Mouse (Mus musculus): ENCODE measurements around the gene Ehd1. TPM values are rescaled to one million over a fixed set of nuclear protein-coding genes. Genes with fewer than 3 reads are reported as not detected.
A peak's percentile ranks its signal among the peaks of the same experiment; 100 is the strongest.

Gene Ehd1
- total RNA-seq, 2 experiments from 2014 or later: 97.8 to 114 TPM

GRCm38 (mm10) chr19:6336920-6337319, 60.4 kb downstream of the Ehd1 start:
- DNase-seq: no peak

GRCm38 (mm10) chr19:6338171-6338570, 61.6 kb downstream of the Ehd1 start:
- no peak for DNase-seq

- no peak for DNase-seq
Observed at GRCm38 (mm10) chr19:6338716-6339115, 62.2 kb downstream of the Ehd1 start.

- no peak for DNase-seq
Observed at GRCm38 (mm10) chr19:6339191-6339590, 62.7 kb downstream of the Ehd1 start.

GRCm38 (mm10) chr19:6339890-6340504, 63.5 kb downstream of the Ehd1 start:
- DNase-seq: peak; percentile 55

- peak; percentile 89 for DNase-seq
Observed at GRCm38 (mm10) chr19:6340524-6341452, 64.3 kb downstream of the Ehd1 start, which contains the start of gene Map4k2. Gene Map4k2, plus strand, starts transcription at chr19:6341135.

GRCm38 (mm10) chr19:6341453-6342077, 65.0 kb downstream of the Ehd1 start:
- DNase-seq: no peak

GRCm38 (mm10) chr19:6342276-6342933, 65.9 kb downstream of the Ehd1 start:
- no peak for DNase-seq

GRCm38 (mm10) chr19:6343066-6343925, 66.8 kb downstream of the Ehd1 start:
- no peak for DNase-seq

- no peak for DNase-seq
Observed at GRCm38 (mm10) chr19:6343996-6344395, 67.5 kb downstream of the Ehd1 start.

GRCm38 (mm10) chr19:6346023-6346422, 69.5 kb downstream of the Ehd1 start:
- DNase-seq: no peak

GRCm38 (mm10) chr19:6346661-6347060, 70.1 kb downstream of the Ehd1 start:
- DNase-seq: no peak

- DNase-seq: no peak
Observed at GRCm38 (mm10) chr19:6347615-6348014, 71.1 kb downstream of the Ehd1 start.

- no peak for DNase-seq
Observed at GRCm38 (mm10) chr19:6348717-6349116, 72.2 kb downstream of the Ehd1 start.

GRCm38 (mm10) chr19:6349215-6349983, 72.9 kb downstream of the Ehd1 start:
- DNase-seq: peak; percentile 53

Small RNA genes within 50 kb of the gene (microRNA-seq; reads per million reads assigned to microRNA genes)
- gene Mir192 (18.6 to 23.8 reads per million in 2 experiments), gene Mir194-2 (20.0 to 43.2 reads per million in 2 experiments), gene Mir6989 (1.4 to 2.1 reads per million in 2 experiments)

Other genes with a start within 250 kb of the Ehd1 start
- 10 to 100 TPM; 16.2 to 16.4 TPM for gene Syvn1, start 230.1 kb upstream of the Ehd1 start, total RNA-seq (2021)
- 10 to 100 TPM; 37.8 to 41.7 TPM for gene Mrpl49, start 218.9 kb upstream of the Ehd1 start, total RNA-seq (2021)
- 100 to 1,000 TPM; 802 to 870 TPM for gene Fau, start 218.9 kb upstream of the Ehd1 start, total RNA-seq (2021)
- gene Znhit2, start 215.5 kb upstream of the Ehd1 start, total RNA-seq (2021): 10 to 100 TPM; 16.2 to 16.7 TPM
- 1 to 10 TPM; 5.0 to 5.9 TPM for gene Tm7sf2, start 208.4 kb upstream of the Ehd1 start, total RNA-seq (2021)
- gene Vps51, start 199.5 kb upstream of the Ehd1 start, total RNA-seq (2021): 10 to 100 TPM; 38.0 to 40.0 TPM
- not detected for gene Tmem262, start 196.7 kb upstream of the Ehd1 start, total RNA-seq (2021)
- gene Gm28374, start 194.5 kb upstream of the Ehd1 start, total RNA-seq (2021): under 1 TPM in 1 of 2 experiments, not detected in 1; 0.41 TPM
- 10 to 100 TPM; 25.8 to 28.3 TPM for gene Zfpl1, start 191.8 kb upstream of the Ehd1 start, total RNA-seq (2021)
- gene Cdca5, start 191.7 kb upstream of the Ehd1 start, total RNA-seq (2021): 10 to 100 TPM; 12.8 to 14.8 TPM
- under 1 TPM; 0.60 to 0.68 TPM for gene AC131692.1, start 182.3 kb upstream of the Ehd1 start, total RNA-seq (2021)
- gene Naaladl1, start 170.9 kb upstream of the Ehd1 start, total RNA-seq (2021): under 1 TPM; 0.50 to 0.52 TPM
- gene Sac3d1, start 158.1 kb upstream of the Ehd1 start, total RNA-seq (2021): 10 to 100 TPM; 17.4 to 17.6 TPM
- gene Snx15, start 148.4 kb upstream of the Ehd1 start, total RNA-seq (2021): 10 to 100 TPM; 13.4 to 13.7 TPM
- under 1 TPM; 0.21 to 0.38 TPM for gene Batf2, start 135.7 kb upstream of the Ehd1 start, total RNA-seq (2021)
- 10 to 100 TPM; 62.3 to 62.8 TPM for gene Arl2, start 135.2 kb upstream of the Ehd1 start, total RNA-seq (2021)
- gene Majin, start 92.3 kb upstream of the Ehd1 start, total RNA-seq (2021): not detected
- gene Gpha2, start 50.3 kb upstream of the Ehd1 start, total RNA-seq (2021): not detected
- gene Ppp2r5b, start 40.9 kb upstream of the Ehd1 start, total RNA-seq (2021): 10 to 100 TPM; 30.1 to 30.2 TPM
- gene Atg2a, start 35.1 kb upstream of the Ehd1 start, total RNA-seq (2021): 10 to 100 TPM; 15.9 to 16.2 TPM
- 1 to 10 TPM; 8.2 to 10.0 TPM for gene Cdc42bpg, start 29.7 kb downstream of the Ehd1 start, total RNA-seq (2021)
- 10 to 100 TPM; 16.6 to 18.5 TPM for gene Men1, start 58.3 kb downstream of the Ehd1 start, total RNA-seq (2021)
- 10 to 100 TPM; 37.5 to 42.8 TPM for gene Map4k2, start 64.4 kb downstream of the Ehd1 start, total RNA-seq (2021)
- gene Sf1, start 87.0 kb downstream of the Ehd1 start, total RNA-seq (2021): 100 to 1,000 TPM; 181 to 188 TPM
- 100 to 1,000 TPM; 455 to 466 TPM for gene Pygm, start 107.7 kb downstream of the Ehd1 start, total RNA-seq (2021)
- gene Rasgrp2, start 122.6 kb downstream of the Ehd1 start, total RNA-seq (2021): 10 to 100 TPM; 42.6 to 45.1 TPM
- 1 to 10 TPM; 3.5 to 3.7 TPM for gene Nrxn2, start 142.0 kb downstream of the Ehd1 start, total RNA-seq (2021)

All from heart, postnatal 4 days (tissue).